Mouse (Mus musculus): Measurements from ENCODE around the gene Sv2a.

DNA sequence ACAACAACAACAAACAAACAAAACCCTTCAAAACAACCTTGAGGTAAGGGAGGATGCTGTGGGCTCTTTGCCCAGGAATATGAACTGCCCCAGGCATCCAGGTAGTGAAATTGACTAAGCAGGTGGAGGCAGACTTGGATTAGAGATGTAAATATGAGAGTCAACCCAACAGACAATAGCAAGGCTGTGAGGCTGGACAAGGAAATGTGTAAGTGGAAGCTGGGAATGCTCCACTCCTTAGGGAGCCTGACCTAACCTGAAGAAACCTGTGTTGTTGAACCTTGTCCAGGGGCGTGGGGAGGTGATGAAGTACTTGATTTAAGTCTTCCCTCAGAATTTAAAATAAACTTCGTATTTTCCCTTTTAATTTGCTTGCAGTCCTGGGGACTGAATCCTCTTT is 2.0 kb upstream of the Sv2a start:
- no peak for TF ChIP-seq CTCF (IDR thresholded peaks at IDR 0.05; ENCODE audit: control insufficient read depth, insufficient read depth, insufficient replicate concordance, low read depth, low read length)
- TF ChIP-seq POLR2A (IDR thresholded peaks at IDR 0.05; ENCODE audit: control insufficient read depth, low read depth, low read length): no peak

Data from testis, adult 2 months (tissue).